Mouse (Mus musculus) liver, adult 2 months (tissue): ENCODE measurements around the gene Pum1.

Experiments
- CTCF ChIP-seq: fragments of 200-500 bp; IDR thresholded peaks from 2 replicates; pipeline ENCODE4 v1.5.1; 2011; ENCODE audit warnings: low read depth, low read length, control low read depth
- POLR2A ChIP-seq: fragments of 200-500 bp; IDR thresholded peaks from 2 replicates; pipeline ENCODE4 v1.6.1; 2011; ENCODE audit warnings: low read length, control low read depth; ENCODE audit not compliant: insufficient read depth; ENCODE audit errors: extremely low read depth

DNA sequence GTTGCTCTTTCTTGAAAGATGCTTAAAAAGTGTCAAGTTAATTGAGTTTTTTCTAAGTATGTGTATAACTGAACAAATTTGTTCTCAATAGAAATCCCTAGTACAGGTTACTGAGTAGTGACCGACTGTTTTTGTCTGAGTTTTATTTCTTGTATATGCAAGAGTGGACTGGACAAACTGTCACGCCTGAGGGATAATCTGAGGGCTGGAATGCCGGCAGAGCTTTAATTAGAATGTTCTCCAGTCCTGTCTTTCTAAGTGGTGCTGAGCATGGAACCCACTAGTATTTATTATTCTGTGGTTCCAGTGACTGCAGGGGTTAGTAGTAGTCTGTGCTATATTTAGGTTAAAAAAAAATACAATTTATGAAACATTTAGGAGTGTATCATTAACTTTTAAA, 30.8 kb downstream of the Pum1 start:
- TF ChIP-seq CTCF (no peak), POLR2A (no peak)
